Mouse (Mus musculus) lung, postnatal 0 days (tissue): ENCODE data around the gene Rims1.

ENCODE experiments used
- CTCF ChIP-seq: IDR thresholded peaks from 2 replicates; pipeline ENCODE4 v1.5.1; 2016; ENCODE audit warnings: antibody characterized with exemption, mild to moderate bottlenecking
- EP300 ChIP-seq: IDR thresholded peaks from 2 replicates; pipeline ENCODE4 v1.6.1; 2016; ENCODE audit warnings: antibody characterized with exemption, mild to moderate bottlenecking, control low read depth

- TF ChIP-seq CTCF (no peak), EP300 (no peak)
These were observed 269.0 kb downstream of the Rims1 start for GRCm38 (mm10) chr1:22536776-22537175.
